Mouse (Mus musculus): ENCODE measurements at regions not wholly inside any gene's neighbourhood (a gene's known extent, or its start where the extent isn't known, plus 50 kb on each side); places are given as distances from the start of the nearest gene placed in this dataset.

GRCm38 (mm10) chr9:48035959-48036358, 125.9 kb upstream of the Nxpe4 start:
- ATAC-seq: no peak
- Histone ChIP-seq H3K4me2 (ENCODE audit: low read depth, low read length) (no peak overlapping the region), H3K27ac (no peak overlapping the region), H3K4me1 (ENCODE audit: insufficient read depth, low read length) (no peaks in the 10 kb centered on the region), H3K27me3 (ENCODE audit: insufficient read depth, low read length) (no peaks in the 10 kb centered on the region), H3K4me3 (ENCODE audit: low read length) (no peak overlapping the region), H3K9me3 (ENCODE audit: low read length) (no peaks in the 10 kb centered on the region), H3K36me3 (ENCODE audit: insufficient read depth, low read length) (no peaks in the 10 kb centered on the region), H3K9ac (replicated peaks; ENCODE audit: low read length) (no peak overlapping the region)
- TF ChIP-seq CTCF (IDR thresholded peaks at IDR 0.05; ENCODE audit: low read depth): no peak
- DNase-seq (ENCODE audit: low spot score): no peak

- ATAC-seq: no peak
- no peak for TF ChIP-seq CTCF (IDR thresholded peaks at IDR 0.05; ENCODE audit: low read depth)
- H3K9me3 ChIP-seq (ENCODE audit: low read length): no peaks in the 10 kb centered on the region
- no peak overlapping the region for H3K4me3 ChIP-seq (ENCODE audit: low read length)
- H3K27me3 ChIP-seq (ENCODE audit: insufficient read depth, low read length): no peaks in the 10 kb centered on the region
- no peaks in the 10 kb centered on the region for H3K36me3 ChIP-seq (ENCODE audit: insufficient read depth, low read length)
- DNase-seq (ENCODE audit: low spot score): no peak
- H3K4me2 ChIP-seq (ENCODE audit: low read depth, low read length): no peak overlapping the region
- no peaks in the 10 kb centered on the region for H3K4me1 ChIP-seq (ENCODE audit: insufficient read depth, low read length)
- H3K9ac ChIP-seq (replicated peaks; ENCODE audit: low read length): no peak overlapping the region
- no peak overlapping the region for H3K27ac ChIP-seq
Measured at GRCm38 (mm10) chr9:48044826-48045225, 117.0 kb upstream of the Nxpe4 start.

- Histone ChIP-seq H3K27ac (no peak overlapping the region), H3K4me2 (ENCODE audit: low read depth, low read length) (no peak overlapping the region), H3K4me1 (ENCODE audit: insufficient read depth, low read length) (no peaks in the 10 kb centered on the region), H3K27me3 (ENCODE audit: insufficient read depth, low read length) (no peaks in the 10 kb centered on the region), H3K9me3 (ENCODE audit: low read length) (no peaks in the 10 kb centered on the region), H3K4me3 (ENCODE audit: low read length) (no peak overlapping the region), H3K9ac (replicated peaks; ENCODE audit: low read length) (no peak overlapping the region), H3K36me3 (ENCODE audit: insufficient read depth, low read length) (no peaks in the 10 kb centered on the region)
- no peak for TF ChIP-seq CTCF (IDR thresholded peaks at IDR 0.05; ENCODE audit: low read depth)
- 52% methylated on average over 4 of the region's 4 CpGs for WGBS
- DNase-seq (ENCODE audit: low spot score): no peak
- no peak for ATAC-seq
Measured at GRCm38 (mm10) chr9:48047846-48048245, 114.0 kb upstream of the Nxpe4 start.

GRCm38 (mm10) chr9:48053580-48053979, 108.2 kb upstream of the Nxpe4 start:
- ATAC-seq: no peak
- Histone ChIP-seq H3K36me3 (ENCODE audit: insufficient read depth, low read length) (no peaks in the 10 kb centered on the region), H3K4me2 (ENCODE audit: low read depth, low read length) (no peak overlapping the region), H3K4me1 (ENCODE audit: insufficient read depth, low read length) (peaks cover 5% of the 10 kb centered on the region; the same call in 1 of the 2 replicates), H3K9ac (replicated peaks; ENCODE audit: low read length) (no peak overlapping the region), H3K27ac (no peak overlapping the region), H3K9me3 (ENCODE audit: low read length) (no peaks in the 10 kb centered on the region), H3K4me3 (ENCODE audit: low read length) (no peak overlapping the region), H3K27me3 (ENCODE audit: insufficient read depth, low read length) (no peaks in the 10 kb centered on the region)
- WGBS: 84% methylated on average over 4 of the region's 4 CpGs
- DNase-seq (ENCODE audit: low spot score): no peak
- TF ChIP-seq CTCF (IDR thresholded peaks at IDR 0.05; ENCODE audit: low read depth): no peak

- Histone ChIP-seq H3K4me2 (ENCODE audit: low read depth, low read length) (no peak overlapping the region), H3K27ac (no peak overlapping the region), H3K36me3 (ENCODE audit: insufficient read depth, low read length) (no peaks in the 10 kb centered on the region), H3K27me3 (ENCODE audit: insufficient read depth, low read length) (no peaks in the 10 kb centered on the region), H3K9ac (replicated peaks; ENCODE audit: low read length) (no peak overlapping the region), H3K9me3 (ENCODE audit: low read length) (no peaks in the 10 kb centered on the region), H3K4me3 (ENCODE audit: low read length) (no peak overlapping the region), H3K4me1 (ENCODE audit: insufficient read depth, low read length) (peaks cover 5% of the 10 kb centered on the region)
- 33% methylated on average over 10 of the region's 10 CpGs for WGBS
- DNase-seq (ENCODE audit: low spot score) (no peak), ATAC-seq (no peak)
- no peak for TF ChIP-seq CTCF (IDR thresholded peaks at IDR 0.05; ENCODE audit: low read depth)
Measured at GRCm38 (mm10) chr9:48055246-48055645, 106.6 kb upstream of the Nxpe4 start.

- H3K4me2 ChIP-seq (ENCODE audit: low read depth, low read length): no peak overlapping the region
- H3K36me3 ChIP-seq (ENCODE audit: insufficient read depth, low read length): no peaks in the 10 kb centered on the region
- no peaks in the 10 kb centered on the region for H3K27me3 ChIP-seq (ENCODE audit: insufficient read depth, low read length)
- WGBS: 47% methylated on average over 8 of the region's 8 CpGs
- no peak for DNase-seq (ENCODE audit: low spot score)
- no peak overlapping the region for H3K9ac ChIP-seq (replicated peaks; ENCODE audit: low read length)
- no peak for ATAC-seq
- no peak overlapping the region for H3K27ac ChIP-seq
- TF ChIP-seq CTCF (IDR thresholded peaks at IDR 0.05; ENCODE audit: low read depth): no peak
- no peak overlapping the region for H3K4me3 ChIP-seq (ENCODE audit: low read length)
- peaks cover 5% of the 10 kb centered on the region for H3K4me1 ChIP-seq (ENCODE audit: insufficient read depth, low read length)
- no peaks in the 10 kb centered on the region for H3K9me3 ChIP-seq (ENCODE audit: low read length)
Measured at GRCm38 (mm10) chr9:48058599-48058998, 103.2 kb upstream of the Nxpe4 start.

- no peaks in the 10 kb centered on the region for H3K9me3 ChIP-seq (ENCODE audit: low read length)
- peak; percentile 27 for DNase-seq (ENCODE audit: low spot score)
- H3K9ac ChIP-seq (replicated peaks; ENCODE audit: low read length): no peak overlapping the region
- H3K27ac ChIP-seq: no peak overlapping the region
- H3K27me3 ChIP-seq (ENCODE audit: insufficient read depth, low read length): no peaks in the 10 kb centered on the region
- no peaks in the 10 kb centered on the region for H3K36me3 ChIP-seq (ENCODE audit: insufficient read depth, low read length)
- no peak overlapping the region for H3K4me2 ChIP-seq (ENCODE audit: low read depth, low read length)
- WGBS: 76% methylated on average over 10 of the region's 10 CpGs
- no peak overlapping the region for H3K4me3 ChIP-seq (ENCODE audit: low read length)
- peaks cover 5% of the 10 kb centered on the region for H3K4me1 ChIP-seq (ENCODE audit: insufficient read depth, low read length)
- TF ChIP-seq CTCF (IDR thresholded peaks at IDR 0.05; ENCODE audit: low read depth): no peak
- ATAC-seq: no peak
Measured at GRCm38 (mm10) chr9:48059549-48060165, 102.2 kb upstream of the Nxpe4 start.

Measured in hindbrain, postnatal 0 days (tissue).